Mouse (Mus musculus) testis, adult 2 months (tissue): ENCODE measurements around the gene Mrgpre. TPM values are rescaled to one million over a fixed set of nuclear protein-coding genes. Genes with fewer than 3 reads are reported as not detected.

Source experiments
- H3K27ac ChIP-seq: fragments of 200-500 bp; 2 replicates; pipeline ENCODE4 v1.5.1; 2012; ENCODE audit warnings: low read depth, low read length; ENCODE audit not compliant: control insufficient read depth, insufficient read depth
- H3K27me3 ChIP-seq: fragments of 200-500 bp; 2 replicates; pipeline ENCODE4 v1.6.1; 2012; ENCODE audit warnings: mild to moderate bottlenecking, low read length, moderate library complexity; ENCODE audit not compliant: control insufficient read depth, insufficient read depth
- H3K36me3 ChIP-seq: fragments of 200-500 bp; 2 replicates; pipeline ENCODE4 v1.6.1; 2012; ENCODE audit warnings: mild to moderate bottlenecking, low read length; ENCODE audit not compliant: control insufficient read depth, insufficient read depth
- H3K4me1 ChIP-seq: fragments of 200-500 bp; 2 replicates; pipeline ENCODE4 v1.6.1; 2012; ENCODE audit warnings: low read length; ENCODE audit not compliant: control insufficient read depth, insufficient read depth
- H3K4me3 ChIP-seq: fragments of 200-500 bp; 2 replicates; pipeline ENCODE4 v1.5.1; 2012; ENCODE audit warnings: low read depth, mild to moderate bottlenecking, low read length, moderate library complexity, mixed read lengths; ENCODE audit not compliant: control insufficient read depth
- CTCF ChIP-seq: fragments of 200-500 bp; IDR thresholded peaks from 2 replicates; pipeline ENCODE4 v1.5.1; 2012; ENCODE audit warnings: low read depth, mild to moderate bottlenecking, inconsistent platforms, low read length, moderate library complexity; ENCODE audit not compliant: control insufficient read depth, insufficient read depth, insufficient replicate concordance
- POLR2A ChIP-seq: fragments of 200-500 bp; IDR thresholded peaks from 2 replicates; pipeline ENCODE4 v1.6.1; 2012; ENCODE audit warnings: low read depth, mild to moderate bottlenecking, inconsistent platforms, low read length, moderate library complexity; ENCODE audit not compliant: control insufficient read depth
- polyA plus RNA-seq: library from polyadenylated mRNA; depleted of rRNA; stranded (reverse); fragments of >200 nt; gene quantifications from 2 replicates; pipeline ENCODE4 v1.2.3, GENCODE M21; 2012

The Mrgpre gene
- polyA plus RNA-seq, 1 experiment, result 0.11 TPM

- no peak overlapping the region for H3K27ac ChIP-seq
- no peaks in the 10 kb centered on the region for H3K36me3 ChIP-seq
- H3K4me3 ChIP-seq, result no peak overlapping the region
- no peak for TF ChIP-seq CTCF
- TF ChIP-seq POLR2A, result no peak
- no peaks in the 10 kb centered on the region for H3K4me1 ChIP-seq
- H3K27me3 ChIP-seq, result no peaks in the 10 kb centered on the region
Measured at GRCm38 (mm10) chr7:143769461-143769860, 14.8 kb downstream of the Mrgpre start.

GRCm38 (mm10) chr7:143768267-143768666, 16.0 kb downstream of the Mrgpre start:
- no peaks in the 10 kb centered on the region for H3K36me3 ChIP-seq
- no peak overlapping the region for H3K4me3 ChIP-seq
- no peaks in the 10 kb centered on the region for H3K27me3 ChIP-seq
- H3K4me1 ChIP-seq, result no peaks in the 10 kb centered on the region
- no peak overlapping the region for H3K27ac ChIP-seq
- TF ChIP-seq POLR2A (no peak), CTCF (no peak)

- Histone ChIP-seq H3K27me3 (no peaks in the 10 kb centered on the region), H3K4me1 (no peaks in the 10 kb centered on the region), H3K4me3 (no peak within 1 kb of the TSS), H3K36me3 (no peaks in the 10 kb centered on the region), H3K27ac (no peak within 1 kb of the TSS)
- TF ChIP-seq POLR2A, result no peak
- TF ChIP-seq CTCF, result no peak
Measured at GRCm38 (mm10) chr7:143766893-143767292, 17.4 kb downstream of the Mrgpre start, which contains the start of gene Mrgprg. Mrgprg (minus strand) TSS chr7:143766993.

- Histone ChIP-seq H3K27me3 (no peaks in the 10 kb centered on the region), H3K4me3 (no peak overlapping the region), H3K36me3 (no peaks in the 10 kb centered on the region), H3K27ac (no peak overlapping the region), H3K4me1 (no peaks in the 10 kb centered on the region)
- TF ChIP-seq CTCF, result no peak
- TF ChIP-seq POLR2A, result no peak
Measured at GRCm38 (mm10) chr7:143764876-143765530, 19.3 kb downstream of the Mrgpre start.

DNA sequence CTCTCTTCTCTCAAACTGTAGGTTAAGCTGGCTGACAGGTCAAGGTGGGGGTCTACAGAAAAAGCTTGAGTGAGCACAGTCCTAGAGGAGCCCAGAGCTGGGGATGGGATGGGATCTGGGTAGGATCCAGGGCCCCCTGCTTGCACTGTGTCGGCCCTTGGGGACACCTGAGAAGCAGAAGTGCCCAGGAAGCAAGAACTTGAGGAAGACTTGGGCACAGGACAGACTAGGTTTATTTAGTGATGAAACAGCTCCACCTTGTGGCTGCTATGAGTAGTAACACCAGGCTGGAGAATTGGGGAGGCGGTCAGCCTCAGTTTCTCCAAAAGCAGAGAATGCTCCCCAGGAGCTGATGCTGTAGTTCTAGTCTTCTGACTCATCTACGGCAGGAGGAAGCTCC, 20.5 kb downstream of the Mrgpre start:
- H3K4me1 ChIP-seq, result no peaks in the 10 kb centered on the region
- H3K36me3 ChIP-seq, result no peaks in the 10 kb centered on the region

GRCm38 (mm10) chr7:143758956-143759355, 25.3 kb downstream of the Mrgpre start:
- no peak for TF ChIP-seq CTCF
- TF ChIP-seq POLR2A, result no peak

More for the DNA sequence above, 20.5 kb downstream of the Mrgpre start:
- Histone ChIP-seq H3K27me3 (no peaks in the 10 kb centered on the region), H3K4me3 (no peak overlapping the region), H3K27ac (no peak overlapping the region)
- TF ChIP-seq POLR2A, result no peak
- peak; percentile 24; the same call in 1 of the 2 replicates for TF ChIP-seq CTCF

DNA sequence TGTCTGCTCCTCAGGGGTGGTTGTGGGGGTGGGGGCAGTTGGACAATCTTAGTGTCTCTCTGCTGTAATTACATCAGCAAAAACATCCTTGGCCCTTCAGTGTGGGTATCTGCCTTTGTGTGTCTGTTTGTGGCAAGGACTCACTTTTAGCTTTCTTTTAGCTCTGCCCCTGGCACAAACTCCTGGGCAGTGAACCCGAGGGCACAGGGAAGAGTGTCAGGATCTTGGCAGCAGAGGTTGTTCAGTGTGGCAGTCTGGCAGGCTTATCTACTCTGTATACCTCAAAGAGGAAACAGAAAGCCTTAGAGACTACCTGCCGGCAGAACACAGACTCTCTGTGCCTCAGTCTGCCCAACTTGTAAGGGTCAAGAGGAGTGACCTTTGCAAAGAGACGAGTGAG, 26.6 kb downstream of the Mrgpre start:
- H3K36me3 ChIP-seq, result no peaks in the 10 kb centered on the region
- no peak overlapping the region for H3K27ac ChIP-seq
- H3K4me1 ChIP-seq, result no peaks in the 10 kb centered on the region; the same call in 1 of the 2 replicates
- no peak overlapping the region for H3K4me3 ChIP-seq
- H3K27me3 ChIP-seq, result no peaks in the 10 kb centered on the region
- TF ChIP-seq CTCF (no peak), POLR2A (no peak)

More at GRCm38 (mm10) chr7:143758956-143759355, 25.3 kb downstream of the Mrgpre start:
- Histone ChIP-seq H3K36me3 (no peaks in the 10 kb centered on the region), H3K4me1 (no peaks in the 10 kb centered on the region; the same call in 1 of the 2 replicates), H3K27me3 (no peaks in the 10 kb centered on the region), H3K4me3 (no peak overlapping the region), H3K27ac (no peak overlapping the region)
